Mouse (Mus musculus): Measurements from ENCODE around the gene Mreg.

GRCm38 (mm10) chr1:72237007-72237775 is 25.1 kb upstream of the Mreg start:
- TF ChIP-seq CHD2 (IDR thresholded peaks at IDR 0.05; ENCODE audit: low read depth, low read length) (no peak), ZNF384 (IDR thresholded peaks at IDR 0.05; ENCODE audit: low read depth, low read length) (peak; percentile 72)
